Mouse (Mus musculus) fibroblast of lung, adult 2 months (primary cell): ENCODE data around the gene Aplnr.

ENCODE experiments used
- DNase-seq: peaks from one replicate; pipeline ENCODE4 v3.0.0-alpha.2; 2011; ENCODE audit warnings: low read depth

The Aplnr gene

DNA sequence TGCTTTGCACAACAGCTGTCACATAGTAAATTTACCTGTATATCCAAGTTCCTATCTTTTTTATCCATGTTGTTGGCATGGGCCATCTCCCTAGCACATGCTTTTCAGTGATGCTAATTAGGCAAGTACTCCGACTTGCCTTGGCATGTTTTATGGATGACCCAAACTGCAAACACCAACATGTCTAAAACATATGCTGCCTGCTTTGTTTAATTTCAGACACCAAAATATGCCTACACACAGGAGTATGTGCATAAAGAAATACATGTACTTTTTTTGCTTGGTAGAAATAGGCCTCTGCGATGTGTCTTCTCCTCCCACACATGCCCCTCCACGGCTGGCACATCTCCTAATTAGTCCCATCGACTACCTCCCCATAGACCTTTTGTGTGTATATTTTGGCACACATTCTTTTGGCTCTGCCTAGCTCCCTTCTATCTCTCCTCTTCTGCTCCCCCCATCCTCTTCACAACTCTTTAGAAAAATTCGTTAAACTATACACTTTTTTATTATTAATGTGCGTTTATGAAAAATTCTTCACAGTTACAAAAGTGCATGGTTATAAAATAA lies 51.6 kb downstream of the Aplnr start:
- DNase-seq, result no peak
